In the genomic region with DNA sequence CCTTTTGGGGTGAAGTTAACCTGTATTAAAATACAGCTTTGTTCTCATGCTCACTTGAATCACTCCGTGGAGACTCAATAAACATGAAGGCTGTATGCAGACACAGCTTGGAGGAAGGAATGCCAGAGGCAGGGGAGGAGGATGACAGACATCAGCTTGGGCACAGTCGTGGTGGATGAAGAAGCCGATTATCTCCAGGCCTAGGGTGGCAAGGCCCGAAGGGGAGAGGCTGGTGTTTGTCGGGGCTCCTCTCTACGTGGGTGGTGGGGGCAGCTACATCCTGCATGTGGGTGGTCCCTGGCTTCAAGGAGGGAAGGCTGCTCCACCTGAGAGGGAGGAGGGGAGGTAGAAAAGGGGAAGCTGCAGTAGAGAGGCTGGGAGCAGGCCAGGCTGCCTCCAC, we compare ENCODE assay signal across 21 mouse cellular contexts.
A peak's percentile ranks its signal among the peaks of the same experiment; 100 is the strongest.
DNase-seq lines count a peak whose midpoint lies in the region; ATAC-seq lines count a peak whose summit lies in the region.
"Had no signal": no experiment of that assay in that cellular context is flagged by ENCODE, and none has a peak within 500 bp of the region (broad histone marks: within the 10 kb centered on the region; RNA-seq: fewer than 3 reads in every experiment).

No protein-coding gene starts in this region.

- H3K27me3 ChIP-seq in forebrain, embryonic 10.5 days (ENCODE audit: poor library complexity, severe bottlenecking): no peaks in the 10 kb centered on the region
- H3K27me3 ChIP-seq in forebrain, embryonic 12.5 days: no peaks in the 10 kb centered on the region
- no peaks in the 10 kb centered on the region for H3K27me3 ChIP-seq in heart, embryonic 10.5 days (ENCODE audit: insufficient read depth, poor library complexity, severe bottlenecking)
- no peaks in the 10 kb centered on the region; the same call in 1 of the 2 replicates for H3K27me3 ChIP-seq in heart, embryonic 12.5 days (replicated peaks)
- H3K27me3 ChIP-seq in midbrain, embryonic 10.5 days (ENCODE audit: low read depth, poor library complexity, severe bottlenecking): no peaks in the 10 kb centered on the region
- no peaks in the 10 kb centered on the region for H3K27me3 ChIP-seq in midbrain, embryonic 14.5 days (ENCODE audit: control insufficient read depth, insufficient read depth, low read length)
- H3K27me3 ChIP-seq: forebrain, embryonic 15.5 days; intestine, embryonic 15.5 days had no signal

- H3K9me3 ChIP-seq in forebrain, embryonic 10.5 days: no peaks in the 10 kb centered on the region
- H3K9me3 ChIP-seq in forebrain, embryonic 12.5 days: no peaks in the 10 kb centered on the region
- no peaks in the 10 kb centered on the region for H3K9me3 ChIP-seq in heart, embryonic 10.5 days
- no peaks in the 10 kb centered on the region for H3K9me3 ChIP-seq in heart, embryonic 12.5 days (replicated peaks)
- H3K9me3 ChIP-seq in midbrain, embryonic 10.5 days (replicated peaks): no peaks in the 10 kb centered on the region
- H3K9me3 ChIP-seq in midbrain, embryonic 14.5 days (ENCODE audit: control insufficient read depth, low read length): no peaks in the 10 kb centered on the region
- H3K9me3 ChIP-seq: forebrain, embryonic 15.5 days; intestine, embryonic 15.5 days had no signal

- H3K4me3 ChIP-seq in forebrain, embryonic 10.5 days: no peak overlapping the region
- no peak overlapping the region for H3K4me3 ChIP-seq in forebrain, embryonic 12.5 days (replicated peaks)
- no peak overlapping the region for H3K4me3 ChIP-seq in heart, embryonic 10.5 days
- no peak overlapping the region for H3K4me3 ChIP-seq in heart, embryonic 12.5 days
- no peak overlapping the region for H3K4me3 ChIP-seq in midbrain, embryonic 10.5 days
- no peak overlapping the region for H3K4me3 ChIP-seq in midbrain, embryonic 14.5 days (replicated peaks; ENCODE audit: low read depth, low read length)
- H3K4me3 ChIP-seq: forebrain, embryonic 15.5 days; gastrocnemius, adult 2 months; intestine, embryonic 15.5 days had no signal

- H3K9ac ChIP-seq in forebrain, embryonic 12.5 days: no peak overlapping the region
- H3K9ac ChIP-seq in heart, embryonic 12.5 days: no peak overlapping the region
- H3K9ac ChIP-seq in midbrain, embryonic 14.5 days (replicated peaks; ENCODE audit: low read length): no peak overlapping the region
- H3K9ac ChIP-seq: forebrain, embryonic 15.5 days; hindbrain, embryonic 14.5 days; intestine, embryonic 15.5 days had no signal

- WGBS in forebrain, embryonic 10.5 days: 59% methylated on average over 6 of the region's 6 CpGs
- WGBS in forebrain, embryonic 12.5 days: 55% methylated on average over 6 of the region's 6 CpGs
- WGBS in heart, embryonic 10.5 days: 39% methylated on average over 6 of the region's 6 CpGs
- 34% methylated on average over 6 of the region's 6 CpGs for WGBS in heart, embryonic 12.5 days
- WGBS in midbrain, embryonic 10.5 days: 57% methylated on average over 6 of the region's 6 CpGs
- WGBS in midbrain, embryonic 14.5 days: 46% methylated on average over 6 of the region's 6 CpGs

- no peak overlapping the region for H3K4me2 ChIP-seq in forebrain, embryonic 12.5 days
- H3K4me2 ChIP-seq in heart, embryonic 12.5 days: no peak overlapping the region
- no peak overlapping the region for H3K4me2 ChIP-seq in midbrain, embryonic 14.5 days (ENCODE audit: low read length)
- H3K4me2 ChIP-seq: forebrain, embryonic 15.5 days; hindbrain, embryonic 14.5 days; intestine, embryonic 15.5 days had no signal

- no peak for ATAC-seq in forebrain, embryonic 12.5 days (ENCODE audit: low FRiP score)
- no peak for ATAC-seq in heart, embryonic 12.5 days (ENCODE audit: insufficient number of reproducible peaks, low FRiP score)
- no peak for ATAC-seq in midbrain, embryonic 14.5 days (ENCODE audit: low FRiP score, low TSS enrichment)
- no peak for ATAC-seq in megakaryocyte progenitor cell, adult 5-6 weeks (replicated peaks; ENCODE audit: poor library complexity)
- ATAC-seq: activated CD4-positive, CD25-positive, alpha-beta regulatory T cell, adult 4 months; forebrain, embryonic 15.5 days; intestine, embryonic 15.5 days had no signal

- no peaks in the 10 kb centered on the region for H3K36me3 ChIP-seq in forebrain, embryonic 10.5 days (replicated peaks)
- H3K36me3 ChIP-seq in forebrain, embryonic 12.5 days (replicated peaks): no peaks in the 10 kb centered on the region
- no peaks in the 10 kb centered on the region for H3K36me3 ChIP-seq in heart, embryonic 10.5 days
- no peaks in the 10 kb centered on the region for H3K36me3 ChIP-seq in heart, embryonic 12.5 days
- H3K36me3 ChIP-seq in midbrain, embryonic 10.5 days: no peaks in the 10 kb centered on the region
- H3K36me3 ChIP-seq in midbrain, embryonic 14.5 days (ENCODE audit: control insufficient read depth, insufficient read depth, low read length): no peaks in the 10 kb centered on the region
- H3K36me3 ChIP-seq: forebrain, embryonic 15.5 days; intestine, embryonic 15.5 days had no signal

- peaks cover 13% of the 10 kb centered on the region; the same call in 1 of the 2 replicates for H3K4me1 ChIP-seq in forebrain, embryonic 10.5 days
- H3K4me1 ChIP-seq in forebrain, embryonic 12.5 days: peaks cover 9% of the 10 kb centered on the region; the same call in 1 of the 2 replicates
- peaks cover 4% of the 10 kb centered on the region; the same call in 1 of the 2 replicates for H3K4me1 ChIP-seq in heart, embryonic 10.5 days
- H3K4me1 ChIP-seq in heart, embryonic 12.5 days (replicated peaks): no peaks in the 10 kb centered on the region
- H3K4me1 ChIP-seq in midbrain, embryonic 10.5 days: peaks cover 12% of the 10 kb centered on the region
- H3K4me1 ChIP-seq in midbrain, embryonic 14.5 days (ENCODE audit: control insufficient read depth, insufficient read depth, low read length): peaks cover 7% of the 10 kb centered on the region; the same call in 1 of the 2 replicates
- H3K4me1 ChIP-seq: intestine, embryonic 15.5 days had no signal

- DNase-seq in forebrain, embryonic 10.5 days (ENCODE audit: extremely low spot score, low spot score): peak; percentile 11
- peak; percentile 72 for DNase-seq in heart, embryonic 10.5 days (ENCODE audit: low spot score)
- no peak for DNase-seq in midbrain, embryonic 10.5 days (ENCODE audit: low spot score)
- DNase-seq in midbrain, embryonic 14.5 days: no peak
- DNase-seq: adrenal gland, adult 8-10 months; adrenal gland, postnatal 25 days; cerebellum, adult 11-12 months; cerebellum, adult 8-10 months; cerebellum, postnatal 10 days; cerebellum, postnatal 36 days; embryo, embryonic 11 days; gastrocnemius, adult 2 months; gastrocnemius, postnatal 14 days; heart, adult 18-20 months had no signal

- peak overlapping the region; percentile 32 for H3K27ac ChIP-seq in forebrain, embryonic 10.5 days
- H3K27ac ChIP-seq in forebrain, embryonic 12.5 days: no peak overlapping the region
- H3K27ac ChIP-seq in heart, embryonic 10.5 days: no peak overlapping the region
- no peak overlapping the region for H3K27ac ChIP-seq in heart, embryonic 12.5 days (ENCODE audit: poor library complexity, severe bottlenecking)
- H3K27ac ChIP-seq in midbrain, embryonic 10.5 days (replicated peaks): peak overlapping the region; percentile 38; the same call in 1 of the 2 replicates
- no peak overlapping the region for H3K27ac ChIP-seq in midbrain, embryonic 14.5 days (replicated peaks; ENCODE audit: low read depth, low read length)
- H3K27ac ChIP-seq: forebrain, embryonic 15.5 days; gastrocnemius, adult 2 months; hindbrain, embryonic 14.5 days; intestine, embryonic 15.5 days had no signal

Comparison
In these comparisons a context has a peak if more than half of its experiments do, and no peak if none do; other contexts are left out.
1. H3K27ac ChIP-seq: peak in forebrain, embryonic 10.5 days (single experiment) and midbrain, embryonic 10.5 days (single experiment); none in forebrain, embryonic 12.5 days (single experiment), heart, embryonic 10.5 days (single experiment), heart, embryonic 12.5 days (single experiment) and midbrain, embryonic 14.5 days (single experiment).
2. DNase-seq: peak in forebrain, embryonic 10.5 days (single experiment) and heart, embryonic 10.5 days (single experiment); none in midbrain, embryonic 10.5 days (single experiment) and midbrain, embryonic 14.5 days (single experiment).